Mouse (Mus musculus) C2C12 (cell line): Measurements from ENCODE around the gene Mepce.

Experiments
- CEBPB ChIP-seq: IDR thresholded peaks from one replicate; pipeline ENCODE4 v1.6.1; 2011; ENCODE audit warnings: low read depth, mild to moderate bottlenecking, control low read depth, moderate library complexity
- CTCF ChIP-seq: IDR thresholded peaks from one replicate; pipeline ENCODE4 v1.5.1; 2011; ENCODE audit not compliant: control insufficient read depth, insufficient read depth, insufficient read length
- FOSL1 ChIP-seq: IDR thresholded peaks from one replicate; pipeline ENCODE4 v1.8.0; 2011; ENCODE audit warnings: mild to moderate bottlenecking, low read length; ENCODE audit not compliant: poor library complexity, insufficient read depth, severe bottlenecking
- MAX ChIP-seq: IDR thresholded peaks from one replicate; pipeline ENCODE4 v1.6.1; 2011; ENCODE audit warnings: mild to moderate bottlenecking, control low read depth
- MYOD1 ChIP-seq: IDR thresholded peaks from one replicate; pipeline ENCODE4 v1.6.1; 2011; ENCODE audit warnings: low read depth; ENCODE audit not compliant: control insufficient read depth, insufficient read length
- MYOG ChIP-seq: IDR thresholded peaks from one replicate; pipeline ENCODE4 v1.6.1; 2011; ENCODE audit not compliant: control insufficient read depth, insufficient read length; ENCODE audit errors: extremely low read depth
- USF1 ChIP-seq: IDR thresholded peaks from one replicate; pipeline ENCODE4 v1.6.1; 2011; ENCODE audit warnings: low read depth, mild to moderate bottlenecking, control low read depth, moderate library complexity

- TF ChIP-seq MYOD1 (no peak), CEBPB (no peak), CTCF (no peak), MAX (no peak), USF1 (no peak), MYOG (no peak), FOSL1 (no peak)
Observed at GRCm38 (mm10) chr5:137831106-137831505, 43.7 kb upstream of the Mepce start.
